Mouse (Mus musculus) large intestine, adult 2 months (tissue): Measurements from ENCODE around the gene Hspb3. TPM values are rescaled to one million over a fixed set of nuclear protein-coding genes. Genes with fewer than 3 reads are reported as not detected.

Experiments used
- DNase-seq: peaks from one replicate; pipeline ENCODE4 v3.0.0-alpha.2; 2012; ENCODE audit warnings: low read depth, low spot score
- WGBS: fragments of 180-500 bp; shearing (Covaris S2); methylation state at CpG from one replicate; pipeline ENCODE4 v1.1.7; 2018; 5-methylcytosine and 5-hydroxymethylcytosine counted together
- polyA plus RNA-seq: library from polyadenylated mRNA; depleted of rRNA; stranded (reverse); fragments of >200 nt; gene quantifications from 2 replicates; pipeline ENCODE4 v1.2.3, GENCODE M21; 2012

The Hspb3 gene
- polyA plus RNA-seq, 1 experiment, result not detected

- DNase-seq, result no peak
- whole genome bisulfite sequencing, result 76% methylated on average over 11 of the region's 11 CpGs
Measured at GRCm38 (mm10) chr13:113640944-113641597, 22.4 kb downstream of the Hspb3 start.

DNA sequence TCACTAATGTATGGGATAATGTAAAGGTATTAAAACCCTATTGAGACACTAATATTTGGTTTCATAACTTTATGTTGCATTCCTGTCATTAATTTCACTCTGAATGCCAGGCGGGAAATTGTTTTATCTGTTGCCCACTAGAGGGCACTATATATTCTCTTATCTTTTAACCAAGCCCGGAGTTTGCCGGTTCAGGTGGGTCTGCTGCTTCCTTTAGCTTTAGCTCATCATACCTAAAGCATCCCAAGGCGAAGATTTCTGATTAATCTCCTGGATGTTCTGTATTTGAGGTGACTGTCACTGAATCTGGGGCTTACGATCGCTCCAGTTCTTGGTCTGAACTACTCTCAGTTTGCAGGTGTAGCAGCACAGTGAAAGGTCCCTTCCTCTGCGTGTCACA is 24.6 kb downstream of the Hspb3 start:
- DNase-seq, result no peak
- 23% methylated on average over 7 of the region's 7 CpGs for WGBS

GRCm38 (mm10) chr13:113635799-113636222 is 27.7 kb downstream of the Hspb3 start:
- 67% methylated on average over 17 of the region's 17 CpGs for WGBS
- DNase-seq, result no peak

- no peak for DNase-seq
- WGBS, result 59% methylated on average over 15 of the region's 15 CpGs
Measured at GRCm38 (mm10) chr13:113634732-113635481, 28.6 kb downstream of the Hspb3 start.

DNA sequence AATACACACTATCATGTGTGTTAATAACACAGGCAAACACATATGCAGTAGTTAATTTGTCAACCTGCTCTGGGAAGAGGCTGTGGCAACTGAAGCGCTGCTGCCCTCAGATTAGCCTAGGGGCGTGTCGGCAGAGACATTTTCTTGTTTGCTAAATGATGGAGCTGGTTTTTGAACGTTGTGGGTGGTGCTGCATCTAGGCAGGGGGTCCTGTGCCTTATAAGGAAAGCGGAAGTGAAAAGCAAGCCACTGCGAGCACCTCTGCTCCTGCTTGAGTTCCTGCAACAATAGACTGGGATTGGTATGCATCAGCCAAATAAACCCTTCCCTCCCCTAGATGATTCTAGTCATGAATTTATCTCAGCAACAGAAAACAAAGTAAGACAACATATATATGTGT is 31.0 kb downstream of the Hspb3 start:
- DNase-seq, result no peak
- WGBS, result 53% methylated on average over 6 of the region's 6 CpGs

DNA sequence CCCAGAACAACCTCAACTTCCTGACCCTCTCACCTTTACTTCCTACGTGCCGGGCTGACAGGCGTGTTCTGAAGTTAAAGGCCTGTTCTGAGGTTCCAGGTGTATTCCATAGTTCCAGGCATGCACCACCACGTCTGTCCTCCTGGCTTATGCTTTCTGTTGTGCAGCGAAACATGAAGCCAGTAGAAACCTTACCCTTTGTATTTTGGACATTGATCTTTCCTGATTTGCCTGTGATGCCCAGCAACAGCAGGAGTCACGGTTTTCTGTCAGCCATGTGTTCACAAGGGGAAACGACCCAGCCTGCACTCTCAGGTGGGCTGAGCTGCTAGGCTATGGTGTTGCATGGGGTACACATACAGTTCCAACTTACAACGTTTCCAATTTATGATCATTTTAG is 35.9 kb downstream of the Hspb3 start:
- WGBS, result 73% methylated on average over 8 of the region's 8 CpGs
- no peak for DNase-seq

DNA sequence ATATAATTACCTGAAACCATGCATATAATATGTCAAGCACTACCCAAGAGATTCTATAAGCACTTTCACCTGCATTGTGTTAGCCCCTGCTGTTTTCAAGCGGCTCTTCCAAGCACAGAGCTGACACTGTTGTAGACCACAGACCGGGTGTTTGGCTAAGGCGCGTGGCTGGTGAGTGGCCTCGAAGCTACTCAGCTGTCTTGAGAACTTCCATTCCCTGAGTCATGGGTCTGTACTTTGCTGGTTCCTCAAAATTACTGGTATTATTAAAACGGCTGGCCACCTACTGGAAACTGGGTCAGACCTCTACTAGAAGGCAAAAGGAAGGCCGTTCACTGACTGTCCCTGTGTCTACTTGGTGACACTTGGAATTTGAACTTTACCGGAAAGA is 40.6 kb downstream of the Hspb3 start:
- no peak for DNase-seq
- 69% methylated on average over 8 of the region's 8 CpGs for WGBS

- 41% methylated on average over 11 of the region's 11 CpGs for WGBS
Measured at GRCm38 (mm10) chr13:113622122-113622864, 41.2 kb downstream of the Hspb3 start.

GRCm38 (mm10) chr13:113619003-113619402 is 44.5 kb downstream of the Hspb3 start:
- WGBS, result 30% methylated on average over 9 of the region's 9 CpGs

More at GRCm38 (mm10) chr13:113622122-113622864, 41.2 kb downstream of the Hspb3 start:
- no peak for DNase-seq

DNA sequence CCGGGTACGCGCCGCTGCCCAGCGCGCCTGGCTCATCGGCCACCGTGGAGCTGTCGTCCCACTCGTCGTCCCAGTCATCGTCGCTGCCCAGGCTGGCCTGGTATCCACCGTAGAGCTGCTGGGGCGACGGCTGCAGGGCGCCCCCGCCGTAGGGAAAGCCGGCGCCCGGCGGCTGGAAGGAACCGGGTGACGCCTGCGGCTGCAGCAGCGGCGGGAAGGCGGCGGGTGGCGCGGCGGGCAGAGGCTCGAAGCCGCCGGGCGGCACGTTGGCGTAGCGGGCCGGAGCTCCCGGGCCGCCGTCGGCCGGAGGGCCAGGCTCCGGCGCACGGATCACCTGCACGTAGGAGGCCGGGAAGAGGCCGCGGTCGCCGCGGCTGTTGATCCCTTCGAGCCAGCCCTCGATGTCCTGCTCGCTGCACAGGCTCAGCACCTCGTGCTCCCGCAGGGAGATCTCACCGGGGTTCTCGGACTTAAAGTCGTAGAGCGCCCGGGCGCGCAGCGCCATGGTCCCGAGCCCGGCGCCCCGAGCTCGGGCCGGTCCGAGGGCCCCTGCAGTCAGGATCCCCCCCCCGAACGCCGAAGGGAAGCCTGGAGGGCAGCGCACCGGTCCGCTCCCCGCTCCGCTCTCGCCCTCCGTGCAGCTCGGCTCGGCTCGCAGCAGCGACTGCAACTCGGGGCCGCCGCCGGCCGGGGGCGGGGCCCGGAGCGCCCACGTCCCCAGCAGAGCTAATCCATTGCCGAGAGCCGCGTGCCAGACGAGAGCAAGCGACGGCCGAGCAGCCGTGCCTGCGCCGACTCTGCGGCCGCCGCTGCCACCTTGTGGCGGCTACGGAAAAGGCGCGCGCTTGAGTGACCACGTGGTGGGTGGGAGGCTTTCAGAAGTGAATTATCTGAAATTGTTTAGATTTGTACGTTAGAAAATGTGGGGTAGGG is 45.3 kb downstream of the Hspb3 start, which contains the start of gene Snx18:
TSS of gene Snx18 (minus strand) at position 674 of the 933 bp plus-strand sequence.
- WGBS, result under 1% methylated on average over 119 of the region's 119 CpGs
- peak; percentile 57 for DNase-seq

More at GRCm38 (mm10) chr13:113619003-113619402, 44.5 kb downstream of the Hspb3 start:
- no peak for DNase-seq

GRCm38 (mm10) chr13:113617338-113617890 is 46.1 kb downstream of the Hspb3 start:
- no peak for DNase-seq
- WGBS, result 20% methylated on average over 49 of the region's 49 CpGs

- 71% methylated on average over 24 of the region's 24 CpGs for WGBS
Measured at GRCm38 (mm10) chr13:113616751-113617337, 46.6 kb downstream of the Hspb3 start.

DNA sequence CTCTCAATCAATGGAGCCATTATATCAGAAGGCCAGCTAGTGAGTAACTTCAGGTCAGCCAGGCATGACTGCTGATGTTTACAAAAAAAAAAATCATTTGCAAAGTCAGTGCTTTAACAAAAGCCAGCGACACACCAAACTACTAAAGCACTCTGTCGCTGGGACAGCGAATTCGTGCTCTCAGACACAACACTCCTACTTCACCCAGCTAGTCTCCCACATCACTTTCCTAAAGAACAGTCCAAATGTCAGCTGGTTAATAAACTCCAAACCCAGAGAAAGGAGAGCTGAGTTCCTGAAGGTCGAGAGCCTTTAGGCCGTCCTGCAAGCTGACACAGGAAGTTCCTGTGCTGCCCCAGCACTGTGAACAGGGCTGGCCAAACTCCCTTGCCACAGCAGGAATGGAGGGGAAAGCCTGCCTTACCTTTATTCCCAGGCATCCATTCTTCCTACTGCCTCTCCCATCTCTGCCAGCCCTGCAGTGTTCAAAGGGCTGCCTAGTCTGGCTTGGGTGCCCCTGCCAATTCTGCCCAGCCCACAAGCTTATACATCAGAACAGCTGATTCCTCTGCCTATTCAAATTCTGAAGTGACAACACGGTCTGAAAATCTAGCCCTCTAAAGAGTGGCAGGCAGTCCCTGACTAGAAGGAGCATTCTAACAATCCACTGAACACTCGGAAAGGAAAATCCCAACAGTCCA is 47.4 kb downstream of the Hspb3 start:
- no peak for DNase-seq

More at GRCm38 (mm10) chr13:113616751-113617337, 46.6 kb downstream of the Hspb3 start:
- no peak for DNase-seq

DNA sequence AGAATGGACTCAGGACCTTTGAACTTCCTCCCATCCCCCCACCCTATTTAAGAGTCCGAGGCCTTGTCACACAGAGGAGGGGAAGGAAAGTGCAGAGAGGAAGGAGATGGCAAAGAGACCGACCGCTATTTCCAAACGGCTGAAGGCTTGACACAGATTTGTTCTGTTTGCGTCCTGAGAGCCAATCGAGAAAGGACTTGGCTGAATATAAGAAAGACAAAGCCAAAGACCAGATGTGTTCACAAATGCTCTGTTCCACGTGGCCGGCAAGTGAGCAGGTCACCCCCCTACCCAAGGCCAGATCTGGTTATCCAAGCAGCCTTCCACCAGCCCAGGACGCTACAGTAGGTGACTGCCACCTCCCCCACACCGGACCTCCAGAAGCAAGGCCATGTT is 47.9 kb downstream of the Hspb3 start:
- DNase-seq, result no peak
- 16% methylated on average over 10 of the region's 10 CpGs for WGBS

More for the DNA sequence above, 47.4 kb downstream of the Hspb3 start:
- WGBS, result 29% methylated on average over 8 of the region's 8 CpGs

GRCm38 (mm10) chr13:113614635-113615545 is 48.6 kb downstream of the Hspb3 start:
- WGBS, result 14% methylated on average over 24 of the region's 24 CpGs
- DNase-seq, result peak; percentile 57

DNA sequence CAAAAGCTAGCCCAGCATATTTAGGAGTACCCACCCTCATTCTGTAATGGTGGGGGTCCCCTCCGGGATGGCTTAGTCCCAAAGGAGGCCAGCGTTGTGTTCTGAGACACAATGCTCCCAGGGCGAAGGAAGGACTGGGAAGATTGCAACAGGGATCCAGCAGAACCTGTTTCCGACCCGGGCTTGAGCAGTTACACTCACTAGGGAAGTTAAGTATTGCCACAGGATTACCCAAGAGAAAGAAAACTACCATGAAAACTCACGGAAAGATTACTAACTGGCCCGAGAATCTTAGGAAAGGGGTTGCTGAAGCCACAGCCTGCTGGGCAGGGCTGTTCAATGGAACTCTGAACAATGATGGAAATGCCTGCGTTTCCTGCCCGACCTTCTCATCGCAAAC is 49.6 kb downstream of the Hspb3 start:
- DNase-seq, result no peak
- WGBS, result 62% methylated on average over 10 of the region's 10 CpGs

DNA sequence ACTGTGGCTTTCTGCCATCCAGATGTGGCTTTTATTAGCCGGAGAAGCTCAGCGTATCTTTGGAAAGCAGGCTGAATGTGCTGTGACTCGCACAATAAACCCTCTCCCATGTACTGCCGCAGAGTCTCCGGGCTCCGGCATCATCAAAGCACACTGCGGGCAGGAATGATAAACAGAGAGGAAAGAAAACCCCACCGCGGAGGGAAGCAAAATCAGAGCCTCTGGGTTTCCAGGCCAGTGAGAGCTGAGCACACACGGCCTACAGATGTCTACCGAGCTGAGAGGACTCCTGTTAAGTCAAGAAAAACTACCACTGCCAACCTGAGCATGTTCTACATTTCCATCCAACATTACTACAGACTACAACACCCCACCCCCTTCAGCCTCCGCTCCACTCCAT is 50.1 kb downstream of the Hspb3 start:
- no peak for DNase-seq
- 75% methylated on average over 12 of the region's 12 CpGs for WGBS
